8 mouse cellular contexts compared by ENCODE assay signal in the genomic region with DNA sequence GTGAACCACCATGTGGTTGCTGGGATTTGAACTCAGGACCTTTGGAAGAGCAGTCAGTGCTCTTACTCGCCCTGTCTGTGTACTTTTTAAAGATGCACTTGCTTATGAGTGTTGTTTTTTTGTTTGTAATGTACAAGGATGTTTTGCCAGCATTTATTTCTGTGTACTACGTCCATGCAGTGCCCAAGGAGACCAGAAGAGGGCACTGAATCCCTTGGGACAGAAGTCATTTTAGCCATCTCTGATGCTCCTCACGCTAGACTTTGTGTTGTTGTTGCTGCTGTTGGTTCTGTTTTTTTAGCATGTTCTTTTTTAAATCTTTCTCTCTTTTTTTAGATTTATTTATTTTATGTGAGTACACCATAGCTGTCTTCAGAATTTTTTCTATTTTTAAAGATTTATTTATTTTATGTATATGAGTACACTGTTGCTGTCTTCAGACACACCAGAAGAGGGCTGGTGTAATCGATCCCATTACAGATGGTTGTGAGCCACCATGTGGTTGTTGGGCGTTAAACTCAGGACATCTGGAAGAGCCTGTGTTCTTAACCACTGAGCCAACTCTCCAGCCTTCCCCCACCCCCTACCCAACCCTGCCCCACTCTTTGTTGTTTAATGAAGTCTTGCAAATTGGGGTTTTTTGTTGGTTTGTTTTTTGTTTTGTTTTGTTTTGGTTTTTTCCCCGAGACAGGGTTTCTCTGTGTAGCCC. TPM values are rescaled to one million over a fixed set of nuclear protein-coding genes. Genes with fewer than 3 reads are reported as not detected.
DNase-seq lines count a peak whose midpoint lies in the region; ATAC-seq and TF ChIP-seq lines count a peak whose summit lies in the region.

No protein-coding gene starts in this region.

- 38% methylated on average over 6 of the region's 6 CpGs for WGBS in hindbrain, postnatal 0 days
- 50% methylated on average over 6 of the region's 6 CpGs for WGBS in hindbrain, embryonic 13.5 days
- 38% methylated on average over 6 of the region's 6 CpGs for WGBS in liver, postnatal 0 days (ENCODE audit: insufficient replicate concordance)
- WGBS in stomach, postnatal 0 days, result 42% methylated on average over 6 of the region's 6 CpGs

- peaks cover 20% of the 10 kb centered on the region for H3K36me3 ChIP-seq in hindbrain, postnatal 0 days (ENCODE audit: insufficient read depth, low read length)
- peaks cover 64% of the 10 kb centered on the region for H3K36me3 ChIP-seq in hindbrain, embryonic 13.5 days
- peaks cover 56 to 82% of the 10 kb centered on the region in 2 experiments for H3K36me3 ChIP-seq in CH12.LX (replicated peaks in 1 of 2; ENCODE audit: control insufficient read depth in 1 of 2, insufficient read depth in 1 of 2, low read length in 1 of 2)
- H3K36me3 ChIP-seq in liver, postnatal 0 days (replicated peaks; ENCODE audit: insufficient read depth, low read length), result peaks cover 38% of the 10 kb centered on the region
- H3K36me3 ChIP-seq in stomach, postnatal 0 days (ENCODE audit: control insufficient read depth, insufficient read depth, low read length), result peaks cover 13% of the 10 kb centered on the region; the same call in 1 of the 2 replicates

- peak; percentile 77 for DNase-seq in hindbrain, postnatal 0 days (ENCODE audit: low spot score)
- peak; percentile 82 for DNase-seq in CH12.LX (ENCODE audit: extremely low read depth)
- peak; percentile 70 for DNase-seq in adrenal gland, postnatal 14 days
- DNase-seq in forelimb bud, embryonic 11.5 days (ENCODE audit: low read depth, low spot score), result peak; percentile 52
- peak; percentile 69 for DNase-seq in liver, postnatal 0 days
- peak; percentile 63 for DNase-seq in stomach, postnatal 0 days (ENCODE audit: low spot score)
- DNase-seq in gastrocnemius, adult 18-20 months (ENCODE audit: low spot score), result no peak

- no peaks in the 10 kb centered on the region for H3K4me1 ChIP-seq in hindbrain, postnatal 0 days (ENCODE audit: insufficient read depth, low read length)
- no peaks in the 10 kb centered on the region for H3K4me1 ChIP-seq in hindbrain, embryonic 13.5 days (replicated peaks)
- H3K4me1 ChIP-seq in CH12.LX (ENCODE audit: control insufficient read depth in 1 of 2, insufficient read depth in 2 of 2), result peaks cover 0 to 21% of the 10 kb centered on the region in 2 experiments; a peak in 2 of 4 replicates
- H3K4me1 ChIP-seq in liver, postnatal 0 days (ENCODE audit: insufficient read depth), result 0 out of 2 replicates have a peak, but pooled peaks cover 3% of the 10 kb centered on the region
- H3K4me1 ChIP-seq in stomach, postnatal 0 days (replicated peaks; ENCODE audit: control insufficient read depth, insufficient read depth), result no peaks in the 10 kb centered on the region

- no peak overlapping the region for H3K27ac ChIP-seq in hindbrain, postnatal 0 days
- H3K27ac ChIP-seq in hindbrain, embryonic 13.5 days, result no peak overlapping the region
- no peak overlapping the region for H3K27ac ChIP-seq in CH12.LX (ENCODE audit: insufficient read depth, low read depth)
- H3K27ac ChIP-seq in liver, postnatal 0 days (ENCODE audit: low read depth), result no peak overlapping the region
- no peak overlapping the region for H3K27ac ChIP-seq in stomach, postnatal 0 days (replicated peaks)

- no peak overlapping the region for H3K4me3 ChIP-seq in hindbrain, postnatal 0 days (ENCODE audit: low read length)
- H3K4me3 ChIP-seq in hindbrain, embryonic 13.5 days, result no peak overlapping the region
- no peak overlapping the region for H3K4me3 ChIP-seq in CH12.LX (replicated peaks in 1 of 3; ENCODE audit: low read depth in 2 of 3, low read length in 2 of 3, poor library complexity in 1 of 3)
- H3K4me3 ChIP-seq in liver, postnatal 0 days (ENCODE audit: low read depth, low read length), result no peak overlapping the region
- H3K4me3 ChIP-seq in stomach, postnatal 0 days (ENCODE audit: low read depth, low read length), result no peak overlapping the region

- dilution Hi-C loops in CH12.LX (cut with MboI; ENCODE audit: extremely low pct_ligation_motif_present, extremely low pct_unique_long_range_greater_than_20kb, low sequenced_read_pairs), result no loop called here

- no peaks in the 10 kb centered on the region for H3K27me3 ChIP-seq in hindbrain, postnatal 0 days (ENCODE audit: insufficient read depth, low read length)
- no peaks in the 10 kb centered on the region for H3K27me3 ChIP-seq in hindbrain, embryonic 13.5 days
- no peaks in the 10 kb centered on the region for H3K27me3 ChIP-seq in CH12.LX (replicated peaks)
- no peaks in the 10 kb centered on the region for H3K27me3 ChIP-seq in liver, postnatal 0 days (ENCODE audit: insufficient read depth, low read length)
- no peaks in the 10 kb centered on the region for H3K27me3 ChIP-seq in stomach, postnatal 0 days (ENCODE audit: control insufficient read depth, insufficient read depth, low read length)

- peak; percentile 76 for TF ChIP-seq RAD21 in CH12.LX (IDR thresholded peaks at IDR 0.05; ENCODE audit: low read depth, low read length)

- no peak overlapping the region for H3K4me2 ChIP-seq in hindbrain, postnatal 0 days (ENCODE audit: low read depth, low read length)
- H3K4me2 ChIP-seq in hindbrain, embryonic 13.5 days, result no peak overlapping the region
- H3K4me2 ChIP-seq in CH12.LX (ENCODE audit: insufficient read depth, low read depth, poor library complexity, severe bottlenecking), result no peak overlapping the region
- no peak overlapping the region for H3K4me2 ChIP-seq in liver, postnatal 0 days (ENCODE audit: low read depth, low read length)
- no peak overlapping the region for H3K4me2 ChIP-seq in stomach, postnatal 0 days (replicated peaks; ENCODE audit: low read depth)

- no peak for ATAC-seq in hindbrain, postnatal 0 days
- no peak for ATAC-seq in hindbrain, embryonic 13.5 days (ENCODE audit: low FRiP score)
- ATAC-seq in liver, postnatal 0 days, result peak; percentile 66
- no peak for ATAC-seq in stomach, postnatal 0 days (ENCODE audit: low FRiP score, low TSS enrichment)

- H3K79me2 ChIP-seq in CH12.LX (replicated peaks; ENCODE audit: control insufficient read depth, extremely low read depth, insufficient read depth, poor library complexity, severe bottlenecking), result no peaks in the 10 kb centered on the region

- in situ Hi-C loops in CH12.LX (cut with MboI; ENCODE audit: low pct_ligation_motif_present, low pct_unique_long_range_greater_than_20kb, low sequenced_read_pairs), result no loop called here

- no peak overlapping the region for H3K9ac ChIP-seq in hindbrain, postnatal 0 days (replicated peaks; ENCODE audit: low read length)
- H3K9ac ChIP-seq in hindbrain, embryonic 13.5 days, result no peak overlapping the region
- no peak overlapping the region for H3K9ac ChIP-seq in CH12.LX (ENCODE audit: insufficient read depth, low read depth)
- no peak overlapping the region for H3K9ac ChIP-seq in liver, postnatal 0 days (replicated peaks)
- no peak overlapping the region for H3K9ac ChIP-seq in stomach, postnatal 0 days (ENCODE audit: low read length)

- TF ChIP-seq POLR2A in CH12.LX (IDR thresholded peaks at IDR 0.05; ENCODE audit: low read depth, low read length), result no peak

- TF ChIP-seq CTCF in hindbrain, postnatal 0 days (IDR thresholded peaks at IDR 0.05; ENCODE audit: low read depth), result peak; percentile 77
- TF ChIP-seq CTCF in CH12.LX (conservative IDR thresholded peaks at IDR 0.05 in 1 of 2, IDR thresholded peaks at IDR 0.05 in 1 of 2; ENCODE audit: low read depth in 2 of 2, low read length in 2 of 2), result peak; percentile 83 to 87
- TF ChIP-seq CTCF in liver, postnatal 0 days (IDR thresholded peaks at IDR 0.05; ENCODE audit: low read depth), result peak; percentile 86
- TF ChIP-seq CTCF in stomach, postnatal 0 days (IDR thresholded peaks at IDR 0.05; ENCODE audit: low read depth), result peak; percentile 85

- TF ChIP-seq EP300 in CH12.LX (IDR thresholded peaks at IDR 0.05; ENCODE audit: low read length), result no peak
- TF ChIP-seq EP300 in liver, postnatal 0 days (IDR thresholded peaks at IDR 0.05; ENCODE audit: low read depth), result no peak
- no peak for TF ChIP-seq EP300 in stomach, postnatal 0 days (optimal IDR thresholded peaks at IDR 0.05)

- no peaks in the 10 kb centered on the region for H3K9me3 ChIP-seq in hindbrain, postnatal 0 days (ENCODE audit: low read length)
- H3K9me3 ChIP-seq in hindbrain, embryonic 13.5 days, result no peaks in the 10 kb centered on the region
- H3K9me3 ChIP-seq in CH12.LX (replicated peaks; ENCODE audit: low read length), result no peaks in the 10 kb centered on the region
- H3K9me3 ChIP-seq in liver, postnatal 0 days (ENCODE audit: low read length), result no peaks in the 10 kb centered on the region
- H3K9me3 ChIP-seq in stomach, postnatal 0 days (ENCODE audit: control insufficient read depth, low read length), result no peaks in the 10 kb centered on the region

RNA-seq across cellular contexts. Expression of gene Smim6, which starts 8.4 kb away (rescaled TPM):
- total RNA-seq in hindbrain, postnatal 0 days (2014; rRNA removed), result not detected in 2 replicates
- 0.35 and 0.43 TPM in 2 replicates for polyA plus RNA-seq in hindbrain, postnatal 0 days (2015; fragmentation: Nextera tagmentation; extraction: Ambion mirVana)
- polyA plus RNA-seq in hindbrain, embryonic 13.5 days (2015; fragmentation: Nextera tagmentation; extraction: Ambion mirVana), result 0.88 and 1.0 TPM in 2 replicates
- 0.21 and 0.29 TPM in 2 replicates for total RNA-seq in CH12.LX (2012; rRNA removed)
- total RNA-seq in CH12.LX (2014; rRNA removed), result not detected in 2 replicates
- 0.56 and 0.59 TPM in 2 replicates for polyA plus RNA-seq in CH12.LX (2012; ENCODE audit: insufficient read length, low read depth)
- total RNA-seq in adrenal gland, postnatal 14 days (2021), result not detected in 2 replicates
- polyA plus RNA-seq in liver, postnatal 0 days (2015; fragmentation: Nextera tagmentation; extraction: Ambion mirVana), result 1.9 TPM in 2 replicates
- polyA plus RNA-seq in stomach, postnatal 0 days (2015; fragmentation: Nextera tagmentation; extraction: Ambion mirVana), result 184 and 185 TPM in 2 replicates
- not detected for total RNA-seq in gastrocnemius, adult 18-20 months (2021)

RNA-seq across cellular contexts. Expression of gene Sap30bp, which starts 12.8 kb away (rescaled TPM):
- total RNA-seq in hindbrain, postnatal 0 days (2014; rRNA removed), result 46.4 and 52.8 TPM in 2 replicates
- polyA plus RNA-seq in hindbrain, postnatal 0 days (2015; fragmentation: Nextera tagmentation; extraction: Ambion mirVana), result 39.2 and 42.8 TPM in 2 replicates
- polyA plus RNA-seq in hindbrain, embryonic 13.5 days (2015; fragmentation: Nextera tagmentation; extraction: Ambion mirVana), result 49.9 and 55.3 TPM in 2 replicates
- 72.2 and 83.6 TPM in 2 replicates for total RNA-seq in CH12.LX (2012; rRNA removed)
- 256 and 275 TPM in 2 replicates for total RNA-seq in CH12.LX (2014; rRNA removed)
- polyA plus RNA-seq in CH12.LX (2012; ENCODE audit: insufficient read length, low read depth), result 167 and 219 TPM in 2 replicates
- total RNA-seq in adrenal gland, postnatal 14 days (2021), result 40.9 and 42.9 TPM in 2 replicates
- 12.7 and 15.4 TPM in 2 replicates for polyA plus RNA-seq in liver, postnatal 0 days (2015; fragmentation: Nextera tagmentation; extraction: Ambion mirVana)
- 23.6 and 27.0 TPM in 2 replicates for polyA plus RNA-seq in stomach, postnatal 0 days (2015; fragmentation: Nextera tagmentation; extraction: Ambion mirVana)
- 10 to 100 TPM in 1 of 2 experiments, 1 to 10 TPM in 1; 9.2 to 10.1 TPM for total RNA-seq in gastrocnemius, adult 18-20 months (2021)

RNA-seq across cellular contexts. Expression of gene Recql5, which starts 13.0 kb away (rescaled TPM):
- total RNA-seq in hindbrain, postnatal 0 days (2014; rRNA removed), result 11.4 and 14.3 TPM in 2 replicates
- polyA plus RNA-seq in hindbrain, postnatal 0 days (2015; fragmentation: Nextera tagmentation; extraction: Ambion mirVana), result 7.9 and 9.9 TPM in 2 replicates
- polyA plus RNA-seq in hindbrain, embryonic 13.5 days (2015; fragmentation: Nextera tagmentation; extraction: Ambion mirVana), result 25.0 and 25.9 TPM in 2 replicates
- total RNA-seq in CH12.LX (2012; rRNA removed) (30.9 and 31.0 TPM in 2 replicates), CH12.LX (2014; rRNA removed) (21.8 and 22.8 TPM in 2 replicates)
- polyA plus RNA-seq in CH12.LX (2012; ENCODE audit: insufficient read length, low read depth), result 38.9 and 43.3 TPM in 2 replicates
- total RNA-seq in adrenal gland, postnatal 14 days (2021), result 18.3 and 22.3 TPM in 2 replicates
- 4.2 and 6.1 TPM in 2 replicates for polyA plus RNA-seq in liver, postnatal 0 days (2015; fragmentation: Nextera tagmentation; extraction: Ambion mirVana)
- polyA plus RNA-seq in stomach, postnatal 0 days (2015; fragmentation: Nextera tagmentation; extraction: Ambion mirVana), result 7.2 and 8.1 TPM in 2 replicates
- total RNA-seq in gastrocnemius, adult 18-20 months (2021), result 1 to 10 TPM; 6.5 to 7.2 TPM

RNA-seq across cellular contexts. Expression of gene Smim5, which starts 20.5 kb away (rescaled TPM):
- total RNA-seq in hindbrain, postnatal 0 days (2014; rRNA removed), result 2.0 and 2.5 TPM in 2 replicates
- 2.7 and 3.7 TPM in 2 replicates for polyA plus RNA-seq in hindbrain, postnatal 0 days (2015; fragmentation: Nextera tagmentation; extraction: Ambion mirVana)
- polyA plus RNA-seq in hindbrain, embryonic 13.5 days (2015; fragmentation: Nextera tagmentation; extraction: Ambion mirVana), result 2.0 and 2.7 TPM in 2 replicates
- 0.42 and 0.46 TPM in 2 replicates for total RNA-seq in CH12.LX (2012; rRNA removed)
- 0.98 and 1.6 TPM in 2 replicates for total RNA-seq in CH12.LX (2014; rRNA removed)
- 1.4 and 2.3 TPM in 2 replicates for polyA plus RNA-seq in CH12.LX (2012; ENCODE audit: insufficient read length, low read depth)
- total RNA-seq in adrenal gland, postnatal 14 days (2021), result 0.82 and 1.3 TPM in 2 replicates
- 16.8 and 21.5 TPM in 2 replicates for polyA plus RNA-seq in liver, postnatal 0 days (2015; fragmentation: Nextera tagmentation; extraction: Ambion mirVana)
- 16.8 and 17.9 TPM in 2 replicates for polyA plus RNA-seq in stomach, postnatal 0 days (2015; fragmentation: Nextera tagmentation; extraction: Ambion mirVana)
- total RNA-seq in gastrocnemius, adult 18-20 months (2021), result 1 to 10 TPM in 1 of 2 experiments, under 1 TPM in 1; 0.38 to 1.1 TPM

RNA-seq across cellular contexts. Expression of gene Itgb4, which starts 54.2 kb away (rescaled TPM):
- 1.7 and 3.1 TPM in 2 replicates for total RNA-seq in hindbrain, postnatal 0 days (2014; rRNA removed)
- 2.2 and 2.8 TPM in 2 replicates for polyA plus RNA-seq in hindbrain, postnatal 0 days (2015; fragmentation: Nextera tagmentation; extraction: Ambion mirVana)
- polyA plus RNA-seq in hindbrain, embryonic 13.5 days (2015; fragmentation: Nextera tagmentation; extraction: Ambion mirVana), result 0.88 and 1.3 TPM in 2 replicates
- total RNA-seq in CH12.LX (2012; rRNA removed), result 3.4 and 6.3 TPM in 2 replicates
- total RNA-seq in CH12.LX (2014; rRNA removed), result 0.09 and 0.42 TPM in 2 replicates
- polyA plus RNA-seq in CH12.LX (2012; ENCODE audit: insufficient read length, low read depth), result 0.59 and 0.91 TPM in 2 replicates
- total RNA-seq in adrenal gland, postnatal 14 days (2021), result 3.6 and 4.4 TPM in 2 replicates
- polyA plus RNA-seq in liver, postnatal 0 days (2015; fragmentation: Nextera tagmentation; extraction: Ambion mirVana), result 0.21 and 0.34 TPM in 2 replicates
- 12.7 and 14.6 TPM in 2 replicates for polyA plus RNA-seq in stomach, postnatal 0 days (2015; fragmentation: Nextera tagmentation; extraction: Ambion mirVana)
- total RNA-seq in gastrocnemius, adult 18-20 months (2021), result 1 to 10 TPM; 3.5 to 5.3 TPM

Comparison
In these comparisons a context has a peak if more than half of its experiments do, and no peak if none do; other contexts are left out.
1. RNA of gene Smim6, which starts 8.4 kb away (polyA plus RNA-seq): 184 to 185 TPM in stomach, postnatal 0 days; 1.9 TPM in liver, postnatal 0 days, 0.88 to 1.0 TPM in hindbrain, embryonic 13.5 days, 0.56 to 0.59 TPM in CH12.LX and 0.35 to 0.43 TPM in hindbrain, postnatal 0 days; every median in the first group is over 10 times any median in the second.
2. Peak in every context shown above with its lines, with median percentiles within 50 percentile points of each other: CTCF ChIP-seq.